Mouse (Mus musculus) midbrain, embryonic 16.5 days (tissue): Measurements from ENCODE around the gene Ccdc170. TPM values are rescaled to one million over a fixed set of nuclear protein-coding genes. Genes with fewer than 3 reads are reported as not detected.
"Not testable (repeated sequence)": the region's sequence is repeated elsewhere in the genome, so short reads cannot be mapped to it uniquely, and the experiment has no call there.

Experiments used
- ATAC-seq: fragments of 200-750 bp; cut with Nextera tagmentation; 2 replicates; pipeline ENCODE4 v1.8.0; 2017; ENCODE audit warnings: moderate TSS enrichment
- H3K27ac ChIP-seq: fragments of 300-500 bp; sonication (generic); 2 replicates; pipeline ENCODE4 v1.5.1; 2014; ENCODE audit warnings: mild to moderate bottlenecking, low read length, mixed read lengths
- H3K27me3 ChIP-seq: fragments of 300-500 bp; sonication (generic); 2 replicates; pipeline ENCODE4 v1.6.1; 2014; ENCODE audit warnings: low read depth, low read length, mixed read lengths; ENCODE audit not compliant: control insufficient read depth, insufficient read depth
- H3K36me3 ChIP-seq: fragments of 300-500 bp; sonication (generic); 2 replicates; pipeline ENCODE4 v1.6.1; 2014; ENCODE audit warnings: mild to moderate bottlenecking, low read length, moderate library complexity, mixed read lengths; ENCODE audit not compliant: control insufficient read depth, insufficient read depth
- H3K4me1 ChIP-seq: fragments of 300-500 bp; sonication (generic); 2 replicates; pipeline ENCODE4 v1.6.1; 2014; ENCODE audit warnings: mild to moderate bottlenecking, low read length, mixed read lengths; ENCODE audit not compliant: control insufficient read depth, insufficient read depth
- H3K4me2 ChIP-seq: fragments of 300-500 bp; sonication (generic); 2 replicates; pipeline ENCODE4 v1.6.1; 2014; ENCODE audit warnings: mild to moderate bottlenecking, low read length, mixed read lengths
- H3K4me3 ChIP-seq: fragments of 300-500 bp; sonication (generic); 2 replicates; pipeline ENCODE4 v1.5.1; 2014; ENCODE audit warnings: low read depth, mild to moderate bottlenecking, low read length, moderate library complexity, mixed read lengths
- H3K9ac ChIP-seq: fragments of 300-500 bp; sonication (generic); 2 replicates; pipeline ENCODE4 v1.6.1; 2014; ENCODE audit warnings: low read depth, low read length, mixed read lengths
- H3K9me3 ChIP-seq: fragments of 300-500 bp; sonication (generic); replicated peaks from 2 replicates; pipeline ENCODE4 v1.6.1; 2014; ENCODE audit warnings: mild to moderate bottlenecking, low read length, mixed read lengths; ENCODE audit not compliant: control insufficient read depth, poor library complexity, severe bottlenecking
- WGBS: fragments of 180-500 bp; shearing (Covaris S2); extraction: QIAGEN DNeasy Blood & Tissue Kit; methylation state at CpG from one replicate; pipeline ENCODE4 v1.1.7; 2014; 5-methylcytosine and 5-hydroxymethylcytosine counted together
- polyA plus RNA-seq: library from polyadenylated mRNA; unstranded; fragments of >200 nt; fragmentation: Nextera tagmentation; extraction: Ambion mirVana; gene quantifications from 2 replicates; pipeline ENCODE4 v1.2.1, GENCODE M21; 2015

Gene Ccdc170
- polyA plus RNA-seq, result 0.40 and 0.54 TPM in 2 replicates

GRCm38 (mm10) chr10:4482355-4482754 is at the start of gene Ccdc170:
Ccdc170 (plus strand) TSS chr10:4482502.
- Histone ChIP-seq H3K27ac (no peak within 1 kb of the TSS), H3K4me3 (no peak within 1 kb of the TSS), H3K4me2 (no peak within 1 kb of the TSS), H3K9me3 (no peaks in the 10 kb centered on the region), H3K9ac (no peak within 1 kb of the TSS), H3K4me1 (no peaks in the 10 kb centered on the region), H3K36me3 (no peaks in the 10 kb centered on the region), H3K27me3 (no peaks in the 10 kb centered on the region)
- WGBS, result 29% methylated on average over 11 of the region's 11 CpGs
- ATAC-seq, result no peak; the same call in 1 of the 2 replicates

- ATAC-seq, result peak; percentile 2; the same call in 1 of the 2 replicates
- Histone ChIP-seq H3K4me2 (peak overlapping the region; percentile 65), H3K27me3 (no peaks in the 10 kb centered on the region), H3K36me3 (no peaks in the 10 kb centered on the region), H3K27ac (peak overlapping the region; percentile 78), H3K9me3 (no peaks in the 10 kb centered on the region), H3K4me1 (peaks cover 15% of the 10 kb centered on the region), H3K4me3 (peak overlapping the region; percentile 60), H3K9ac (peak overlapping the region; percentile 71)
- 10% methylated on average over 19 of the region's 19 CpGs for WGBS
Measured at GRCm38 (mm10) chr10:4432996-4433755, 49.1 kb upstream of the Ccdc170 start.

- peaks cover 15% of the 10 kb centered on the region for H3K4me1 ChIP-seq
- not testable (repeated sequence) for H3K9me3 ChIP-seq, H3K36me3 ChIP-seq, H3K4me2 ChIP-seq, H3K9ac ChIP-seq, ATAC-seq, H3K4me3 ChIP-seq, H3K27me3 ChIP-seq, H3K27ac ChIP-seq
- WGBS, result 89% methylated on average over 2 of the region's 2 CpGs
Measured at GRCm38 (mm10) chr10:4433871-4434270, 48.4 kb upstream of the Ccdc170 start.

GRCm38 (mm10) chr10:4435416-4435815 is 46.9 kb upstream of the Ccdc170 start:
- no peak overlapping the region for H3K4me3 ChIP-seq
- H3K9me3 ChIP-seq, result no peaks in the 10 kb centered on the region
- H3K27ac ChIP-seq, result no peak overlapping the region
- H3K4me2 ChIP-seq, result no peak overlapping the region
- peaks cover 10% of the 10 kb centered on the region; the same call in 1 of the 2 replicates for H3K36me3 ChIP-seq
- H3K4me1 ChIP-seq, result peaks cover 15% of the 10 kb centered on the region
- no peak overlapping the region for H3K9ac ChIP-seq
- 88% methylated on average over 3 of the region's 3 CpGs for WGBS
- H3K27me3 ChIP-seq, result no peaks in the 10 kb centered on the region
- no peak for ATAC-seq

GRCm38 (mm10) chr10:4456409-4456808 is 25.9 kb upstream of the Ccdc170 start:
- no peak for ATAC-seq
- Histone ChIP-seq H3K27ac (no peak overlapping the region), H3K36me3 (no peaks in the 10 kb centered on the region), H3K4me3 (no peak overlapping the region), H3K9me3 (no peaks in the 10 kb centered on the region), H3K4me1 (no peaks in the 10 kb centered on the region), H3K27me3 (no peaks in the 10 kb centered on the region), H3K4me2 (no peak overlapping the region), H3K9ac (no peak overlapping the region)
- 86% methylated on average over 4 of the region's 4 CpGs for WGBS

GRCm38 (mm10) chr10:4460201-4460600 is 22.1 kb upstream of the Ccdc170 start:
- H3K9ac ChIP-seq, result no peak overlapping the region
- no peaks in the 10 kb centered on the region for H3K4me1 ChIP-seq
- no peaks in the 10 kb centered on the region for H3K36me3 ChIP-seq
- 97% methylated on average over 2 of the region's 2 CpGs for WGBS
- no peak overlapping the region for H3K27ac ChIP-seq
- no peak overlapping the region for H3K4me2 ChIP-seq
- no peaks in the 10 kb centered on the region for H3K27me3 ChIP-seq
- no peak for ATAC-seq
- no peak overlapping the region for H3K4me3 ChIP-seq
- no peaks in the 10 kb centered on the region for H3K9me3 ChIP-seq

- no peaks in the 10 kb centered on the region for H3K9me3 ChIP-seq
- no peaks in the 10 kb centered on the region for H3K36me3 ChIP-seq
- H3K4me1 ChIP-seq, result no peaks in the 10 kb centered on the region
- H3K4me2 ChIP-seq, result no peak overlapping the region
- no peak overlapping the region for H3K9ac ChIP-seq
- WGBS, result 78% methylated on average over 7 of the region's 7 CpGs
- no peak overlapping the region for H3K27ac ChIP-seq
- no peaks in the 10 kb centered on the region for H3K27me3 ChIP-seq
- no peak for ATAC-seq
- no peak overlapping the region for H3K4me3 ChIP-seq
Measured at GRCm38 (mm10) chr10:4465799-4466198, 16.5 kb upstream of the Ccdc170 start.

GRCm38 (mm10) chr10:4469406-4469805 is 12.9 kb upstream of the Ccdc170 start:
- ATAC-seq, result no peak
- WGBS, result 84% methylated on average over 3 of the region's 3 CpGs
- H3K27me3 ChIP-seq, result no peaks in the 10 kb centered on the region

GRCm38 (mm10) chr10:4473591-4473993 is 8.7 kb upstream of the Ccdc170 start:
- ATAC-seq, result no peak
- no peak overlapping the region for H3K4me2 ChIP-seq
- 92% methylated on average over 11 of the region's 11 CpGs for WGBS
- no peak overlapping the region for H3K9ac ChIP-seq
- H3K9me3 ChIP-seq, result no peaks in the 10 kb centered on the region
- H3K36me3 ChIP-seq, result no peaks in the 10 kb centered on the region
- no peaks in the 10 kb centered on the region for H3K27me3 ChIP-seq
- no peak overlapping the region for H3K4me3 ChIP-seq
- H3K4me1 ChIP-seq, result no peaks in the 10 kb centered on the region
- no peak overlapping the region for H3K27ac ChIP-seq

More at GRCm38 (mm10) chr10:4469406-4469805, 12.9 kb upstream of the Ccdc170 start:
- Histone ChIP-seq H3K4me1 (no peaks in the 10 kb centered on the region), H3K9me3 (no peaks in the 10 kb centered on the region), H3K27ac (no peak overlapping the region), H3K4me2 (no peak overlapping the region), H3K4me3 (no peak overlapping the region), H3K36me3 (no peaks in the 10 kb centered on the region), H3K9ac (no peak overlapping the region)
